In the genomic region with DNA sequence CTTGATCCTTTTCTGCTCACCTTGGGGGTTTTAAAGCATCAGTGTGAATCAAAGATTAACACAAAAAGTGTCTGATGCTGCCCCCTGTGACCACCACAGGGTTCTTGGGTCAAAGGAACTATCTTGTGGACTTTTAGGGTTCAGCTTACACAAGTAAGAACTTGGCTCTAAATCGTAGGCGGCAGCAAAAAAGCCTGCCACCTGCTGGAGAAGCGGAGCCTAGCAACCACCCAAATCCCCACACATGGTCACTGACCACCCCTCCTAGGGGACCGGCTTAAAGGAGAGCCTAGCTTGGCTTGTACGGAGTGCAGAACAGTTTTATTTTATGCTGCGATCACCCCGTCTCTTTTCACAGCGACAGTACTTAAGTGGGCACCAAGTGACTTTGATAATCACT, we compare ENCODE assay signal across 10 mouse cellular contexts. TPM values are rescaled to one million over a fixed set of nuclear protein-coding genes. Genes with fewer than 3 reads are reported as not detected.
DNase-seq lines count a peak whose midpoint lies in the region; ATAC-seq and TF ChIP-seq lines count a peak whose summit lies in the region.
"Had no signal": no experiment of that assay in that cellular context is flagged by ENCODE, and none has a peak within 500 bp of the region (broad histone marks: within the 10 kb centered on the region; RNA-seq: fewer than 3 reads in every experiment).

No protein-coding gene starts in this region.

- no peak for ATAC-seq in liver, embryonic 11.5 days (replicated peaks; ENCODE audit: low FRiP score)
- ATAC-seq in lung, embryonic 14.5 days (ENCODE audit: insufficient read depth): peak; percentile 31; the same call in 1 of the 2 replicates
- ATAC-seq in stomach, postnatal 0 days (ENCODE audit: low FRiP score, low TSS enrichment): no peak

- no peaks in the 10 kb centered on the region for H3K79me2 ChIP-seq in liver, adult 2 months (ENCODE audit: control insufficient read depth, insufficient read depth, low read length)

- no peak overlapping the region for H3K4me2 ChIP-seq in liver, embryonic 11.5 days
- no peak overlapping the region for H3K4me2 ChIP-seq in lung, embryonic 14.5 days
- H3K4me2 ChIP-seq in stomach, postnatal 0 days (replicated peaks; ENCODE audit: low read depth): no peak overlapping the region
- H3K4me2 ChIP-seq: neural tube, embryonic 13.5 days had no signal

- H3K27me3 ChIP-seq in liver, adult 2 months (ENCODE audit: control insufficient read depth, insufficient read depth, low read length): no peaks in the 10 kb centered on the region
- no peaks in the 10 kb centered on the region for H3K27me3 ChIP-seq in liver, embryonic 11.5 days (replicated peaks; ENCODE audit: control insufficient read depth, insufficient read depth, low read length)
- no peaks in the 10 kb centered on the region for H3K27me3 ChIP-seq in lung, embryonic 14.5 days (ENCODE audit: insufficient read depth, low read length)
- no peaks in the 10 kb centered on the region for H3K27me3 ChIP-seq in stomach, postnatal 0 days (ENCODE audit: control insufficient read depth, insufficient read depth, low read length)
- H3K27me3 ChIP-seq: neural tube, embryonic 13.5 days had no signal

- TF ChIP-seq EP300 in stomach, postnatal 0 days (optimal IDR thresholded peaks at IDR 0.05): no peak

- TF ChIP-seq CTCF in liver, adult 2 months (IDR thresholded peaks at IDR 0.05; ENCODE audit: low read depth, low read length): peak; percentile 81
- TF ChIP-seq CTCF in lung, embryonic 14.5 days (IDR thresholded peaks at IDR 0.05; ENCODE audit: low read depth): peak; percentile 74
- peak; percentile 73 for TF ChIP-seq CTCF in stomach, postnatal 0 days (IDR thresholded peaks at IDR 0.05; ENCODE audit: low read depth)

- peak; percentile 63 to 71 for DNase-seq in cerebellum, postnatal 10 days
- no peak for DNase-seq in cerebellum, adult 11 months
- no peak for DNase-seq in liver, adult 2 months (ENCODE audit: extremely low read depth, low read depth, low spot score)
- DNase-seq in liver, embryonic 11.5 days (ENCODE audit: low spot score): no peak
- peak; percentile 13 for DNase-seq in cerebellum, postnatal 36 days
- peak; percentile 68 for DNase-seq in lung, embryonic 14.5 days
- DNase-seq in stomach, postnatal 0 days (ENCODE audit: low spot score): peak; percentile 30
- DNase-seq in urinary bladder, adult 2 months (ENCODE audit: low spot score): no peak

- no peak for TF ChIP-seq POLR2A in liver, adult 2 months (IDR thresholded peaks at IDR 0.05; ENCODE audit: extremely low read depth, insufficient read depth, low read length)

- no peak overlapping the region for H3K9ac ChIP-seq in liver, adult 2 months (ENCODE audit: low read depth, low read length)
- H3K9ac ChIP-seq in liver, embryonic 11.5 days (ENCODE audit: low read depth, low read length): no peak overlapping the region
- H3K9ac ChIP-seq in lung, embryonic 14.5 days: no peak overlapping the region
- H3K9ac ChIP-seq in stomach, postnatal 0 days (ENCODE audit: low read length): no peak overlapping the region
- H3K9ac ChIP-seq: neural tube, embryonic 13.5 days had no signal

- WGBS in liver, adult 2 months: 51% methylated on average over 8 of the region's 8 CpGs
- 52% methylated on average over 8 of the region's 8 CpGs for WGBS in liver, embryonic 11.5 days
- WGBS in lung, embryonic 14.5 days: 47% methylated on average over 8 of the region's 8 CpGs
- WGBS in stomach, postnatal 0 days: 48% methylated on average over 8 of the region's 8 CpGs

- H3K36me3 ChIP-seq in liver, adult 2 months (ENCODE audit: control insufficient read depth, insufficient read depth, low read length): no peaks in the 10 kb centered on the region
- no peaks in the 10 kb centered on the region for H3K36me3 ChIP-seq in liver, embryonic 11.5 days (ENCODE audit: control insufficient read depth, insufficient read depth, low read length)
- H3K36me3 ChIP-seq in lung, embryonic 14.5 days (ENCODE audit: insufficient read depth): no peaks in the 10 kb centered on the region
- H3K36me3 ChIP-seq in stomach, postnatal 0 days (ENCODE audit: control insufficient read depth, insufficient read depth, low read length): no peaks in the 10 kb centered on the region
- H3K36me3 ChIP-seq: neural tube, embryonic 13.5 days had no signal

- H3K27ac ChIP-seq in liver, adult 2 months (replicated peaks; ENCODE audit: insufficient read depth, low read depth, low read length): no peak overlapping the region
- H3K27ac ChIP-seq in liver, embryonic 11.5 days (ENCODE audit: low read depth, low read length): no peak overlapping the region
- no peak overlapping the region for H3K27ac ChIP-seq in lung, embryonic 14.5 days (ENCODE audit: low read depth)
- no peak overlapping the region for H3K27ac ChIP-seq in stomach, postnatal 0 days (replicated peaks)
- H3K27ac ChIP-seq: neural tube, embryonic 13.5 days had no signal

- H3K9me3 ChIP-seq in liver, embryonic 11.5 days (ENCODE audit: control insufficient read depth, low read length): no peaks in the 10 kb centered on the region
- H3K9me3 ChIP-seq in lung, embryonic 14.5 days (ENCODE audit: low read depth, low read length): no peaks in the 10 kb centered on the region
- no peaks in the 10 kb centered on the region for H3K9me3 ChIP-seq in stomach, postnatal 0 days (ENCODE audit: control insufficient read depth, low read length)
- H3K9me3 ChIP-seq: neural tube, embryonic 13.5 days had no signal

- H3K4me3 ChIP-seq in liver, adult 2 months (ENCODE audit: insufficient read depth, low read depth, low read length): no peak overlapping the region
- no peak overlapping the region for H3K4me3 ChIP-seq in liver, embryonic 11.5 days (ENCODE audit: low read depth, low read length)
- no peak overlapping the region for H3K4me3 ChIP-seq in lung, embryonic 14.5 days (ENCODE audit: low read depth, low read length)
- no peak overlapping the region for H3K4me3 ChIP-seq in stomach, postnatal 0 days (ENCODE audit: low read depth, low read length)
- H3K4me3 ChIP-seq: neural tube, embryonic 13.5 days had no signal

- H3K4me1 ChIP-seq in liver, adult 2 months (ENCODE audit: control insufficient read depth, insufficient read depth, low read length): no peaks in the 10 kb centered on the region
- H3K4me1 ChIP-seq in liver, embryonic 11.5 days (replicated peaks; ENCODE audit: control insufficient read depth, insufficient read depth, low read length): no peaks in the 10 kb centered on the region
- H3K4me1 ChIP-seq in lung, embryonic 14.5 days (ENCODE audit: insufficient read depth): no peaks in the 10 kb centered on the region
- no peaks in the 10 kb centered on the region for H3K4me1 ChIP-seq in stomach, postnatal 0 days (replicated peaks; ENCODE audit: control insufficient read depth, insufficient read depth)
- H3K4me1 ChIP-seq: neural tube, embryonic 13.5 days had no signal

RNA-seq across cellular contexts. Expression of gene Egf, which starts 10.3 kb away (rescaled TPM):
- total RNA-seq in liver, adult 2 months (2014; rRNA removed): 0.83 and 1.2 TPM in 2 replicates
- 0.28 and 0.75 TPM in 2 replicates for polyA plus RNA-seq in liver, adult 2 months (2012; rRNA removed)
- polyA plus RNA-seq in liver, embryonic 11.5 days (2014; fragmentation: Nextera tagmentation; extraction: Ambion mirVana): 1.4 and 2.1 TPM in 2 replicates
- 1.1 and 1.4 TPM in 2 replicates for polyA plus RNA-seq in lung, embryonic 14.5 days (2014; fragmentation: Nextera tagmentation; extraction: Ambion mirVana)
- polyA plus RNA-seq in stomach, postnatal 0 days (2015; fragmentation: Nextera tagmentation; extraction: Ambion mirVana): 0.52 and 1.3 TPM in 2 replicates
- polyA plus RNA-seq in urinary bladder, adult 2 months (2012; rRNA removed): 2.2 and 2.4 TPM in 2 replicates

RNA-seq across cellular contexts. Expression of gene Lrit3, which starts 59.0 kb away (rescaled TPM):
- not detected in 2 replicates for total RNA-seq in liver, adult 2 months (2014; rRNA removed)
- not detected in 2 replicates for polyA plus RNA-seq in liver, adult 2 months (2012; rRNA removed)
- not detected in 2 replicates for polyA plus RNA-seq in liver, embryonic 11.5 days (2014; fragmentation: Nextera tagmentation; extraction: Ambion mirVana)
- polyA plus RNA-seq in lung, embryonic 14.5 days (2014; fragmentation: Nextera tagmentation; extraction: Ambion mirVana): 0.26 TPM in 1 of 2 replicates, not detected in the other
- 0.29 and 0.32 TPM in 2 replicates for polyA plus RNA-seq in stomach, postnatal 0 days (2015; fragmentation: Nextera tagmentation; extraction: Ambion mirVana)
- 0.12 and 0.16 TPM in 2 replicates for polyA plus RNA-seq in urinary bladder, adult 2 months (2012; rRNA removed)
- polyA plus RNA-seq: intestine, embryonic 14.5 days; neural tube, embryonic 13.5 days had no signal

Comparison
In these comparisons a context has a peak if more than half of its experiments do, and no peak if none do; other contexts are left out.
1. DNase-seq: peak in cerebellum, postnatal 10 days (2 of 2), cerebellum, postnatal 36 days (2 of 2), lung, embryonic 14.5 days (single experiment) and stomach, postnatal 0 days (single experiment); none in cerebellum, adult 11 months (single experiment), liver, adult 2 months (single experiment), liver, embryonic 11.5 days (single experiment) and urinary bladder, adult 2 months (single experiment).
2. Peak in every context shown above with its lines, with median percentiles within 50 percentile points of each other: CTCF ChIP-seq.